Mouse (Mus musculus) G1E (cell line): ENCODE measurements around the gene Afap1l2.

Experiments
- CTCF ChIP-seq: IDR thresholded peaks from 2 replicates; pipeline ENCODE4 v1.5.1; 2012; ENCODE audit warnings: low read depth, low read length, inconsistent platforms, mixed read lengths
- GATA1 ChIP-seq: IDR thresholded peaks from 2 replicates; pipeline ENCODE4 v1.6.1; 2012; ENCODE audit warnings: borderline replicate concordance, low read length, inconsistent platforms, mixed read lengths

DNA sequence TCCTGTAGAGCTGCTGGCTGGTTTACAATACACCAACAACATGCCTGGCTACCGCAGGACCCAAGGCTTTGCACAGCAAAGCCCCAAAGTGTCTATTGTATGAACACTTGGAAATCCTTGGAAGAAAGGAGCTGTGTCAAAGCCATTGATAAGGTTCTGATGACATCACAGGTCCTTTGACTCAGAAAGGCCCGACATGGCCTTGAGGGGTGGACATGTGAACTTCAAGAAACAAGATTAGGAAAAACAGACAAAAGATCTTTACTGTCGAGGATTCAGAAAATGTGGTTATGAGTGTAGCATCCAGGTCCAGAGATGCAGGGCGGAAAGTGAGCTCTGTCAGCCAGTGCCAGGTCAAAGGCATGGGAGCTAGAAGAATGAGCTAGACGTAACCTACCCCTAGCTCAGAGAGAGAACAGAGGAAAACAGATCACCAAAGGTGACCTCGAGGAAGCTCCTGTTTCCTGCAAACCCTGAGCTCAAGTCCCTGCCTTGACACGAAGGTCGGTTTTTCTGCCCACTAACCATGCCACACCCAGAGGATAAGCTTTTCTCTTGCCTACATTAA, 15.0 kb downstream of the Afap1l2 start:
- TF ChIP-seq CTCF, result no peak
- no peak for TF ChIP-seq GATA1
